Mouse (Mus musculus) CH12.LX (cell line): ENCODE measurements at regions not wholly inside any gene's neighbourhood (a gene's known extent, or its start where the extent isn't known, plus 50 kb on each side); places are given as distances from the start of the nearest gene placed in this dataset.

Source experiments
- DNase-seq: peaks from one replicate; pipeline ENCODE4 v3.0.0-alpha.2; 2013; ENCODE audit errors: extremely low read depth
- H3K27ac ChIP-seq: 2 replicates; pipeline ENCODE4 v1.5.1; 2012; ENCODE audit warnings: low read depth, mild to moderate bottlenecking, control low read depth, moderate library complexity; ENCODE audit not compliant: insufficient read depth
- H3K27me3 ChIP-seq: replicated peaks from 2 replicates; pipeline ENCODE3; 2012; ENCODE audit warnings: inconsistent platforms
- H3K36me3 ChIP-seq, 2 experiments: replicated peaks in 1 of 2; 2 replicates each; pipeline versions ENCODE3 to v1.6.1; 2012; ENCODE audit warnings: inconsistent platforms in 1 of 2, low read length in 1 of 2, mild to moderate bottlenecking in 1 of 2, mixed read lengths in 1 of 2, moderate library complexity in 1 of 2; ENCODE audit not compliant: control insufficient read depth in 1 of 2, insufficient read depth in 1 of 2
- H3K4me1 ChIP-seq, 2 experiments: 2 replicates each; pipeline ENCODE4 v1.6.1; 2012; ENCODE audit warnings: inconsistent platforms in 1 of 2, moderate library complexity in 1 of 2; ENCODE audit not compliant: insufficient read depth in 2 of 2, control insufficient read depth in 1 of 2
- H3K4me2 ChIP-seq: 2 replicates; pipeline ENCODE4 v1.6.1; 2012; ENCODE audit warnings: low read depth, mild to moderate bottlenecking, control low read depth; ENCODE audit not compliant: poor library complexity, insufficient read depth, severe bottlenecking
- H3K4me3 ChIP-seq, 3 experiments: fragments of 150-350 bp in 1 of 3; sonication (generic) in 1 of 3; replicated peaks in 1 of 3; 2 replicates each; pipeline versions ENCODE3 to v1.5.1; 2011 to 2012; ENCODE audit warnings: low read depth in 2 of 3, low read length in 2 of 3, mild to moderate bottlenecking in 2 of 3, moderate library complexity in 2 of 3, control low read depth in 1 of 3, improper control_type of control experiment in 1 of 3, inconsistent platforms in 1 of 3, mixed read lengths in 1 of 3; ENCODE audit not compliant: poor library complexity in 1 of 3
- H3K79me2 ChIP-seq: replicated peaks from 2 replicates; pipeline ENCODE4 v1.6.1; 2012; ENCODE audit warnings: mild to moderate bottlenecking, moderate library complexity; ENCODE audit not compliant: control insufficient read depth, poor library complexity, insufficient read depth, severe bottlenecking; ENCODE audit errors: extremely low read depth
- H3K9ac ChIP-seq: 2 replicates; pipeline ENCODE4 v1.6.1; 2012; ENCODE audit warnings: low read depth, mild to moderate bottlenecking, control low read depth, moderate library complexity; ENCODE audit not compliant: insufficient read depth
- H3K9me3 ChIP-seq: replicated peaks from 2 replicates; pipeline ENCODE3; 2012; ENCODE audit warnings: low read length, inconsistent platforms, mixed read lengths
- BHLHE40 ChIP-seq: IDR thresholded peaks from 2 replicates; pipeline ENCODE4 v1.6.1; 2011; ENCODE audit warnings: mild to moderate bottlenecking, low read depth, low read length, improper control_type of control experiment
- CHD2 ChIP-seq: IDR thresholded peaks from 2 replicates; pipeline ENCODE4 v1.6.1; 2011; ENCODE audit warnings: low read length, improper control_type of control experiment
- CTCF ChIP-seq, 2 experiments: IDR thresholded peaks in 1 of 2; conservative IDR thresholded peaks in 1 of 2; 2 replicates each; pipeline ENCODE4 v1.5.1; 2011 to 2012; ENCODE audit warnings: low read depth in 2 of 2, low read length in 2 of 2, improper control_type of control experiment in 1 of 2, inconsistent platforms in 1 of 2, mild to moderate bottlenecking in 1 of 2, moderate library complexity in 1 of 2
- ELF1 ChIP-seq: IDR thresholded peaks from 2 replicates; pipeline ENCODE4 v1.6.1; 2014; ENCODE audit warnings: low read depth, mild to moderate bottlenecking, inconsistent platforms, low read length, improper control_type of control experiment
- EP300 ChIP-seq: IDR thresholded peaks from 2 replicates; pipeline ENCODE4 v1.6.1; 2011; ENCODE audit warnings: low read length, improper control_type of control experiment
- GABPA ChIP-seq: IDR thresholded peaks from 2 replicates; pipeline ENCODE4 v1.6.1; 2012; ENCODE audit warnings: low read depth, low read length, improper control_type of control experiment, inconsistent platforms; ENCODE audit not compliant: insufficient replicate concordance
- HCFC1 ChIP-seq: IDR thresholded peaks from 2 replicates; pipeline ENCODE4 v1.6.1; 2012; ENCODE audit warnings: low read depth, mild to moderate bottlenecking, inconsistent platforms, low read length, improper control_type of control experiment
- JUN ChIP-seq: IDR thresholded peaks from 2 replicates; pipeline ENCODE4 v1.6.1; 2011; ENCODE audit warnings: low read depth, mild to moderate bottlenecking, low read length, improper control_type of control experiment, moderate library complexity; ENCODE audit not compliant: insufficient read depth
- JUND ChIP-seq: conservative IDR thresholded peaks from 2 replicates; pipeline ENCODE4 v1.6.1; 2011; ENCODE audit warnings: low read depth, low read length, improper control_type of control experiment
- KAT2A ChIP-seq: IDR thresholded peaks from 2 replicates; pipeline ENCODE4 v1.6.1; 2012; ENCODE audit warnings: low read length, improper control_type of control experiment, inconsistent platforms; ENCODE audit not compliant: insufficient replicate concordance
- MAFK ChIP-seq: IDR thresholded peaks from 2 replicates; pipeline ENCODE4 v1.6.1; 2011; ENCODE audit warnings: low read length, improper control_type of control experiment; ENCODE audit not compliant: insufficient replicate concordance
- MAZ ChIP-seq: IDR thresholded peaks from 2 replicates; pipeline ENCODE4 v1.6.1; 2012; ENCODE audit warnings: low read depth, mild to moderate bottlenecking, inconsistent platforms, low read length, improper control_type of control experiment, moderate library complexity
- MXI1 ChIP-seq: IDR thresholded peaks from 2 replicates; pipeline ENCODE4 v1.6.1; 2011; ENCODE audit warnings: mild to moderate bottlenecking, low read depth, low read length, improper control_type of control experiment
- NRF1 ChIP-seq: IDR thresholded peaks from 2 replicates; pipeline ENCODE4 v1.6.1; 2014; ENCODE audit warnings: low read depth, mild to moderate bottlenecking, inconsistent platforms, low read length, improper control_type of control experiment, moderate library complexity
- PAX5 ChIP-seq: IDR thresholded peaks from 2 replicates; pipeline ENCODE4 v1.6.1; 2012; ENCODE audit warnings: low read length, inconsistent platforms, mixed read lengths
- TBP ChIP-seq: conservative IDR thresholded peaks from 2 replicates; pipeline ENCODE4 v1.6.1; 2011; ENCODE audit warnings: low read depth, low read length, improper control_type of control experiment
- TCF12 ChIP-seq: IDR thresholded peaks from 2 replicates; pipeline ENCODE4 v1.6.1; 2014; ENCODE audit warnings: low read depth, mild to moderate bottlenecking, inconsistent platforms, low read length, improper control_type of control experiment
- USF1 ChIP-seq: IDR thresholded peaks from 2 replicates; pipeline ENCODE4 v1.6.1; 2014; ENCODE audit warnings: low read depth, mild to moderate bottlenecking, inconsistent platforms, low read length, improper control_type of control experiment
- ZC3H11A ChIP-seq: IDR thresholded peaks from 2 replicates; pipeline ENCODE4 v1.6.1; 2012; ENCODE audit warnings: low read depth, mild to moderate bottlenecking, inconsistent platforms, low read length, improper control_type of control experiment
- ZKSCAN1 ChIP-seq: IDR thresholded peaks from 2 replicates; pipeline ENCODE4 v1.6.1; 2012; ENCODE audit warnings: low read depth, inconsistent platforms, low read length, improper control_type of control experiment, borderline replicate concordance
- ZMIZ1 ChIP-seq: IDR thresholded peaks from 2 replicates; pipeline ENCODE4 v1.6.1; 2012; ENCODE audit warnings: low read depth, mild to moderate bottlenecking, inconsistent platforms, low read length, improper control_type of control experiment
- dilution Hi-C: fragments of 300-500 bp; cut with MboI; formaldehyde crosslinking; loops from 2 replicates; pipeline ENCODE4 v1.14.3; 2020; ENCODE audit warnings: low sequenced_read_pairs; ENCODE audit not compliant: extremely low pct_unique_long_range_greater_than_20kb, extremely low pct_ligation_motif_present
- in situ Hi-C: fragments of 300-500 bp; cut with MboI; formaldehyde crosslinking; loops from 3 replicates; pipeline ENCODE4 v1.14.3; 2019; ENCODE audit warnings: low sequenced_read_pairs, low pct_ligation_motif_present, low pct_unique_long_range_greater_than_20kb, mixed read lengths

DNA sequence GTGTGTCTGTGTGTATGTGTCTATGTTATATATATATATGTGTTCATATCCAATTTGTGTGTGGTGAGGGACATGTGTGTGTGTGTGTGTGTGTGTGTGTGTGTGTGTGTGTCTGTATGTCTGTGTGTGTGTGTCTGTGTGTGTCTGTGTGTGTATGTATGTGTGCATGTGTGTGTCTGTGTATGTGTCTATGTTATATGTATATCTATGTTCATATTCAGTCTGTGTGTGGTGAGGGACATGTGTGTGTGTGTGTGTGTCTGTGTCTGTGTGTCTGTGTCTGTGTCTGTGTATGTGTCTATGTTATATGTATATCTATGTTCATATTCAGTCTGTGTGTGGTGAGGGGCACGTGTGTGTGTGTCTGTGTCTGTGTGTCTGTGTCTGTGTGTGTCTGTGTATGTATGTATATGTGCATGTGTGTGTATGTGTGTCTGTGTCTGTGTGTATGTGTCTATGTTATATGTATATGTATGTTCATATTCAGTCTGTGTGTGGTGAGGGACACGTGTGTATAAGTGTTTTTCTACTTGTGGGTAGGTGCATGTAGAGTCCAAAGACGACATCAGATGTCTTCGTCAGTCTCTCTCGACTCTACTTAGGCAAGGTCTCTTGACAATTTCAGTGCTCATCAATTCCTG is 370.5 kb upstream of the Slc7a11 start:
- no peaks in the 10 kb centered on the region for H3K4me1 ChIP-seq
- no peak overlapping the region for H3K4me2 ChIP-seq
- H3K27me3 ChIP-seq: no peaks in the 10 kb centered on the region
- dilution Hi-C loops: no loop called here
- no peak overlapping the region for H3K27ac ChIP-seq
- in situ Hi-C loops: no loop called here
- no peak overlapping the region for H3K9ac ChIP-seq
- no peak for DNase-seq
- TF ChIP-seq ZMIZ1 (no peak), CHD2 (no peak), JUN (no peak), KAT2A (no peak), PAX5 (no peak), MAZ (no peak), BHLHE40 (no peak), CTCF (conservative IDR thresholded peaks at IDR 0.05 in 1 of 2, IDR thresholded peaks at IDR 0.05 in 1 of 2; ENCODE audit: low read depth in 2 of 2, low read length in 2 of 2) (no peak), MXI1 (no peak)
- no peak overlapping the region for H3K4me3 ChIP-seq
- H3K36me3 ChIP-seq: no peaks in the 10 kb centered on the region
- no peaks in the 10 kb centered on the region for H3K79me2 ChIP-seq
- H3K9me3 ChIP-seq: no peaks in the 10 kb centered on the region

GRCm38 (mm10) chr3:50815716-50816115 is 372.3 kb upstream of the Slc7a11 start:
- no peak overlapping the region for H3K27ac ChIP-seq
- DNase-seq: no peak
- in situ Hi-C loops (no loop called here), dilution Hi-C loops (no loop called here)
- H3K27me3 ChIP-seq: no peaks in the 10 kb centered on the region
- H3K4me2 ChIP-seq: no peak overlapping the region
- no peak overlapping the region for H3K9ac ChIP-seq
- no peak overlapping the region for H3K4me3 ChIP-seq
- no peaks in the 10 kb centered on the region for H3K4me1 ChIP-seq
- no peaks in the 10 kb centered on the region for H3K36me3 ChIP-seq
- no peaks in the 10 kb centered on the region for H3K9me3 ChIP-seq
- H3K79me2 ChIP-seq: no peaks in the 10 kb centered on the region
- TF ChIP-seq JUND: no peak
- TF ChIP-seq, all 38 proteins: peak for 0

DNA sequence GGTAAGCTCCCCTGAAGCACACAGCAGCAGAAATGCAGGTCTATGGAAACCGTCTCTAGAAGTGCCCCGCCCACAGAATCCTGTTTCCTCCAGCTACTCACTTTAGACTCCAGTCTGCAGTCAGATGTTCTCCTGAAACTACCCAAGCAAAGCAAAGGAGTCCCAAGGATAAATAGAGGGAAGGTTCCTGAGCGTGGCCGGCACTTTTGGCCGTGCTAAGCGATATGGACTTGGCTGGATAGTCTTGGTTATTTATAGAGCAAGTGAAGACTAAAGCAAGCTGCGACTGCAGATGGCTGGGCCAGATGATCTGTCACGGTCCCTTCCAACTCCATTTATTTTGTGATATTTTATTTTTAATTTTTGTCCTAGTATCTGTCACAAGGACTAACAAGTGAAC is 373.1 kb upstream of the Slc7a11 start:
- Histone ChIP-seq H3K36me3 (no peaks in the 10 kb centered on the region), H3K9ac (no peak overlapping the region), H3K9me3 (no peaks in the 10 kb centered on the region), H3K4me2 (no peak overlapping the region), H3K27me3 (no peaks in the 10 kb centered on the region), H3K79me2 (no peaks in the 10 kb centered on the region), H3K4me3 (no peak overlapping the region), H3K27ac (no peak overlapping the region), H3K4me1 (no peaks in the 10 kb centered on the region)
- in situ Hi-C loops: no loop called here
- DNase-seq: no peak
- TF ChIP-seq MAZ (no peak), ZC3H11A (no peak), JUND (no peak), ELF1 (no peak), TBP (no peak), MAFK (no peak), KAT2A (no peak), TCF12 (no peak), USF1 (no peak), ZKSCAN1 (no peak), NRF1 (no peak), ZMIZ1 (no peak), EP300 (no peak), HCFC1 (no peak), GABPA (no peak)
- dilution Hi-C loops: no loop called here
